Mouse (Mus musculus) hindbrain, postnatal 0 days (tissue): ENCODE results near the gene Kirrel3. TPM values are rescaled to one million over a fixed set of nuclear protein-coding genes. Genes with fewer than 3 reads are reported as not detected.

Experiments
- ATAC-seq: fragments of 200-750 bp; cut with Nextera tagmentation; 2 replicates; pipeline ENCODE4 v1.8.0; 2017; ENCODE audit warnings: mild to moderate bottlenecking, moderate TSS enrichment, moderate library complexity
- DNase-seq: peaks from one replicate; pipeline ENCODE4 v3.0.0-alpha.2; 2015; ENCODE audit warnings: low spot score
- H3K27ac ChIP-seq: fragments of 300-500 bp; sonication (generic); 2 replicates; pipeline ENCODE4 v1.5.1; 2014; ENCODE audit warnings: mild to moderate bottlenecking
- H3K27me3 ChIP-seq: fragments of 300-500 bp; sonication (generic); 2 replicates; pipeline ENCODE4 v1.6.1; 2014; ENCODE audit warnings: low read length, mixed read lengths; ENCODE audit not compliant: insufficient read depth
- H3K36me3 ChIP-seq: fragments of 300-500 bp; sonication (generic); 2 replicates; pipeline ENCODE4 v1.6.1; 2014; ENCODE audit warnings: low read length, mixed read lengths; ENCODE audit not compliant: insufficient read depth
- H3K4me1 ChIP-seq: fragments of 300-500 bp; sonication (generic); 2 replicates; pipeline ENCODE4 v1.6.1; 2014; ENCODE audit warnings: antibody characterized with exemption, low read length, mixed read lengths; ENCODE audit not compliant: insufficient read depth
- H3K4me2 ChIP-seq: fragments of 300-500 bp; sonication (generic); 2 replicates; pipeline ENCODE4 v1.6.1; 2014; ENCODE audit warnings: low read depth, mild to moderate bottlenecking, low read length, moderate library complexity, mixed read lengths
- H3K4me3 ChIP-seq: fragments of 300-500 bp; sonication (generic); 2 replicates; pipeline ENCODE4 v1.5.1; 2014; ENCODE audit warnings: low read length
- H3K9ac ChIP-seq: fragments of 300-500 bp; sonication (generic); replicated peaks from 2 replicates; pipeline ENCODE4 v1.6.1; 2014; ENCODE audit warnings: mild to moderate bottlenecking, low read length, moderate library complexity, mixed read lengths
- H3K9me3 ChIP-seq: fragments of 300-500 bp; sonication (generic); 2 replicates; pipeline ENCODE4 v1.6.1; 2016; ENCODE audit warnings: low read length, mixed read lengths
- CTCF ChIP-seq: IDR thresholded peaks from 2 replicates; pipeline ENCODE4 v1.5.1; 2016; ENCODE audit warnings: antibody characterized with exemption, control low read depth, low read depth
- WGBS: fragments of 180-500 bp; shearing (Covaris S2); extraction: QIAGEN DNeasy Blood & Tissue Kit; methylation state at CpG from one replicate; pipeline ENCODE4 v1.1.7; 2014; 5-methylcytosine and 5-hydroxymethylcytosine counted together
- polyA plus RNA-seq: library from polyadenylated mRNA; unstranded; fragments of >200 nt; fragmentation: Nextera tagmentation; extraction: Ambion mirVana; gene quantifications from 2 replicates; pipeline ENCODE4 v1.2.1, GENCODE M21; 2015
- total RNA-seq: library from RNA; depleted of rRNA; stranded (reverse); fragments of >200 nt; gene quantifications from 2 replicates; pipeline ENCODE4 v1.2.3, GENCODE M21; 2014

Kirrel3 gene
- total and polyA plus RNA-seq, 2 experiments from 2014 or later = 40.6 to 44.9 TPM

DNA sequence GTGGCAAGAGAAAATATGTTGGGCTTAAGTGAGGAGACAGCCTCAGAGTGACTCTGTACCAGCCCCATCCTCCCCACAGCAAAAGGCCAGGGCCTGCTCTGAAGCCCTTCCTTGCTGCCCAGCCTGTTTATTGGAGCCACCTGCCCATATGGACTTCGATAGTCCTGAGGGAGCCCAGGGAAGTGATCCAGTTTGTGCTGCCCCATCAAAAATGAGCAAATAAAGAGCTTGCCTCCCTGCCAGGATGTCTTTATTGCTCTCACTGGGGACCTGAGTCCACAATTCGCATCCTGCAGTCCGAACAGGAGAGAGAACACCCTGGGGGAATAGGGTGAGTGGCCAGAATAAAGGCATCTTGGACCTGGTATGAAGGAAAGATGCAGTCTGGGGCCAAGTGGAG is 143.1 kb downstream of the Kirrel3 start:
- H3K4me3 ChIP-seq = no peak overlapping the region
- no peaks in the 10 kb centered on the region for H3K27me3 ChIP-seq
- TF ChIP-seq CTCF = no peak
- DNase-seq (no peak), ATAC-seq (no peak)
- H3K9ac ChIP-seq = no peak overlapping the region
- H3K9me3 ChIP-seq = no peaks in the 10 kb centered on the region
- H3K4me2 ChIP-seq = no peak overlapping the region
- H3K27ac ChIP-seq = no peak overlapping the region
- no peaks in the 10 kb centered on the region for H3K36me3 ChIP-seq
- no peaks in the 10 kb centered on the region for H3K4me1 ChIP-seq
- 69% methylated on average over 3 of the region's 3 CpGs for WGBS

DNA sequence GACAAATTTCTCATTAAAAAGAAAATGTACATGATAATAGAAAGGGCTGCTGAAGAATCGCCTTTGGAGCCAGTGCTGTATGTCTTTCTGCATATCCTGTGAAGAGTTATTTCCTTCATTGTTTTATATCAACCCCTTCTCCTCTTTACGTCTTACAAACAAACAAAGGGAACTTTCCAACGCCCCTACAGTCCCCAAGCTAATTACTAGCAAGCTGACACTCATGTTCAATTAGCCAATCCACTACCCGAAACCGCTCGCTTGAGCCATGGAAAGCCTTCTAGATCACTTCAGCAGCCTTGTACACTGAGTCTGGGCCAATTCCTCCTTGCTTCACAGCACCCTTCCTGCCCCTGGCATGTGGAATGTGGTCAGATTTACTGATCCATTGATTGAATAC is 150.0 kb downstream of the Kirrel3 start:
- DNase-seq (no peak), ATAC-seq (no peak)
- 82% methylated on average over 6 of the region's 6 CpGs for WGBS
- Histone ChIP-seq H3K4me1 (no peaks in the 10 kb centered on the region), H3K4me3 (no peak overlapping the region), H3K36me3 (no peaks in the 10 kb centered on the region), H3K9ac (no peak overlapping the region), H3K27me3 (no peaks in the 10 kb centered on the region), H3K9me3 (no peaks in the 10 kb centered on the region), H3K27ac (no peak overlapping the region), H3K4me2 (no peak overlapping the region)
- no peak for TF ChIP-seq CTCF

DNA sequence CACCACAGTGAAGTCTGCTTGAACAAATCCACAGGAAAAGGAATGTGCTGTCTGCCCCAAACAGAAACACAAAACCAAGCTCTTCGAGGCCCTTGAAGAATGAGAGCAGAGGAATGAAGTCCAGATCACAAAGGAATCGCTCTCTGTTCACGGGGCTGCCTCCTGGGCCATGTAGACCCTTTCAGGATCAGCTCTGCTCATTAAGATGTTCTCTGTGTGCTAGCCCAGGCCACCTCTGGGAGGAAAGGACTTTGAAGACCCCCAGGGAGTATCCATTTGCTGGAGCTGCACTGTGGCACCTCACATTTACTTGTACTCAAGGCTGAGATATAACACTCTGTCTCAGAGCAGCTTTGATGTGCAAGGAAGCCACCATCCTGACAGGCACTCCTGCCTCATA is 158.2 kb downstream of the Kirrel3 start:
- no peak for DNase-seq
- Histone ChIP-seq H3K36me3 (no peaks in the 10 kb centered on the region), H3K4me3 (no peak overlapping the region), H3K4me1 (no peaks in the 10 kb centered on the region), H3K27me3 (no peaks in the 10 kb centered on the region), H3K9me3 (no peaks in the 10 kb centered on the region), H3K27ac (no peak overlapping the region), H3K4me2 (no peak overlapping the region), H3K9ac (no peak overlapping the region)
- TF ChIP-seq CTCF = no peak
- 19% methylated on average over 3 of the region's 3 CpGs for WGBS
- ATAC-seq = no peak

DNA sequence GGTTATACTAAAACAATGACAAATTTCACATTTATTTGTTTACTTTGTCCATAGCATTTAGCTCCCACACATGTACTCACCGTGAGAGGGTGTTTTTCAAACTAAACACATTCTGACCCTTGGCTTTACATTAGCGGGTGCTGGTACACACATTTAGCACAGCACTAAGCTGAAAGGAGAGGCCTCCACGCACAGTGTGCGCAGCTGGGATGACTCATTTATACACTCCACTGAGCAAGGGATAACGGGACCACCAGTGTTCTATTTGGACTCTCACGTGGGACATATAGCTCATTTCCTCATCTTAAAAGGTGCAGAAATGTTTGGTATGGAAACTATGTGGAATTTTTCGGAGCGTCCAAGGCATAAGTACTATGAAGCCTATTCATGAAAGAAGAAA is 158.7 kb downstream of the Kirrel3 start:
- WGBS = 75% methylated on average over 8 of the region's 8 CpGs
- H3K27me3 ChIP-seq = no peaks in the 10 kb centered on the region
- H3K9ac ChIP-seq = no peak overlapping the region
- H3K9me3 ChIP-seq = no peaks in the 10 kb centered on the region
- DNase-seq (no peak), ATAC-seq (no peak)
- H3K4me2 ChIP-seq = no peak overlapping the region
- no peak for TF ChIP-seq CTCF
- no peaks in the 10 kb centered on the region for H3K4me1 ChIP-seq
- no peak overlapping the region for H3K4me3 ChIP-seq
- H3K27ac ChIP-seq = no peak overlapping the region
- no peaks in the 10 kb centered on the region for H3K36me3 ChIP-seq

DNA sequence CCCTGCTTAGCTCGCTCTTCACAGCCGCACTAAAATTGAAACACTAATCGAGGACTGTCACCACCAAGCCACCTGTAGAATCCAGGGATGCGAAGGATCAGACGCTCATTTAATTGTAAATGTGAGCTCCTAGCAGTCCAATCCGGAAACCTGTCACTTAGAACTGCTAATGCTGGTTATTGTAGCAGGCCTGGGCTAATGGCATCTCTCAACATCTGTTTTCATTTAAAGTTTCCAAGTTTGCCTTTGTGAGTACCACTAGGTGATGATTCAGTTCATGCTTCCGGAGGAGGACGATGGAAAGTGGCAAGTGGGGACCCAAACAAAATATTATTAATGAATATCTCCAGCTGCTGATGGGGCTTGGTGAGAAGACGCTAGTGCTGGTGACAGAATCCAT is 161.1 kb downstream of the Kirrel3 start:
- H3K4me1 ChIP-seq = no peaks in the 10 kb centered on the region
- no peak overlapping the region for H3K27ac ChIP-seq
- no peak for TF ChIP-seq CTCF
- no peaks in the 10 kb centered on the region for H3K9me3 ChIP-seq
- H3K27me3 ChIP-seq = no peaks in the 10 kb centered on the region
- H3K4me3 ChIP-seq = no peak overlapping the region
- no peak for DNase-seq
- H3K4me2 ChIP-seq = no peak overlapping the region
- H3K36me3 ChIP-seq = no peaks in the 10 kb centered on the region
- ATAC-seq = no peak
- no peak overlapping the region for H3K9ac ChIP-seq
- WGBS = 83% methylated on average over 9 of the region's 9 CpGs

DNA sequence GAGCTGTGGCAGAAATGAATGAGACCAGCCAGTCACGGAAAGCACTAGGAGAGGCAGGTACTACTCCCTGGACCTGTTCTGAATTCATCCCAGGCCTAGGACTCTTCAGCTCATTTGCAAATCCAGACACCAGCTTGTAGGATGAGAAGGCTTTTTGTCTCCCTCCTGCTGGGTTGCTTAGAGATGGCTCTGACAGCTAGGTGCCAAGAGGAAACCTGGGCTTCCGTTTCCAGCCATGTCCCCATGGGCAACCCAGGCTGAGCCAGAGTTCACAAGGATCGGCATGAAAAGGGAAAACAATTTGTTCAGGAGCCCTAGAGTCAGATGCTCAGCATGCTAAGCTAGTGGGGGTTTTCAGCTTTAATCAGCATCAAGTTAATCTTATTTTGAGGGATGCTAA is 166.6 kb downstream of the Kirrel3 start:
- Histone ChIP-seq H3K27me3 (no peaks in the 10 kb centered on the region), H3K4me3 (no peak overlapping the region), H3K9ac (no peak overlapping the region), H3K27ac (no peak overlapping the region), H3K9me3 (no peaks in the 10 kb centered on the region), H3K4me2 (no peak overlapping the region), H3K36me3 (no peaks in the 10 kb centered on the region), H3K4me1 (peaks cover 4% of the 10 kb centered on the region; the same call in 1 of the 2 replicates)
- TF ChIP-seq CTCF = no peak
- DNase-seq (no peak), ATAC-seq (no peak)
- WGBS = 42% methylated on average over 3 of the region's 3 CpGs

DNA sequence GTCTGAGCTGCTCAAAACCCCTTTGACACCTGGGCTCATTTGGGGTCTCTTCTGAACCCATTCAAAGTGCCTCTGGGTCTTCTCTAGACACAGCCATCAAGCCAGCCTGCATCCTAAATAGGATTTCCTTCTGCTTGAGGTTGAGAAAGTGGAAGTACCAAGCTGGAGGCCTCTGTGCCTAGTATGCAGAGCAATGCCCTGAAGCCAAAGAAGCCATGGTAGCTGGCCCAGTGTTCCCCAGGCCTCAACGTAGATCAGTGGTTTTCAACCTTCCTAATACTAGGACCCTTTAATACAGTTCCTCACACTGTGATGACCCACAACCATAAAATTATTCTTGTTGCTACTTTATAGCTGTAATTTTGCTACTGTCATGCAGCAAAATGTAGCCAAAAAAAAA is 167.4 kb downstream of the Kirrel3 start:
- Histone ChIP-seq H3K27ac (no peak overlapping the region), H3K4me1 (peaks cover 4% of the 10 kb centered on the region; the same call in 1 of the 2 replicates), H3K9me3 (no peaks in the 10 kb centered on the region), H3K27me3 (no peaks in the 10 kb centered on the region), H3K4me3 (no peak overlapping the region), H3K36me3 (no peaks in the 10 kb centered on the region), H3K4me2 (no peak overlapping the region), H3K9ac (no peak overlapping the region)
- TF ChIP-seq CTCF = no peak
- DNase-seq = no peak
- WGBS = 85% methylated on average over 1 of the region's 1 CpGs
- ATAC-seq = no peak
